Mouse (Mus musculus): ENCODE data around the gene Gm45140.

The Gm45140 gene

GRCm38 (mm10) chr6:87796251-87796880 lies 39.2 kb downstream of the Gm45140 start:
- DNase-seq: no peak

DNA sequence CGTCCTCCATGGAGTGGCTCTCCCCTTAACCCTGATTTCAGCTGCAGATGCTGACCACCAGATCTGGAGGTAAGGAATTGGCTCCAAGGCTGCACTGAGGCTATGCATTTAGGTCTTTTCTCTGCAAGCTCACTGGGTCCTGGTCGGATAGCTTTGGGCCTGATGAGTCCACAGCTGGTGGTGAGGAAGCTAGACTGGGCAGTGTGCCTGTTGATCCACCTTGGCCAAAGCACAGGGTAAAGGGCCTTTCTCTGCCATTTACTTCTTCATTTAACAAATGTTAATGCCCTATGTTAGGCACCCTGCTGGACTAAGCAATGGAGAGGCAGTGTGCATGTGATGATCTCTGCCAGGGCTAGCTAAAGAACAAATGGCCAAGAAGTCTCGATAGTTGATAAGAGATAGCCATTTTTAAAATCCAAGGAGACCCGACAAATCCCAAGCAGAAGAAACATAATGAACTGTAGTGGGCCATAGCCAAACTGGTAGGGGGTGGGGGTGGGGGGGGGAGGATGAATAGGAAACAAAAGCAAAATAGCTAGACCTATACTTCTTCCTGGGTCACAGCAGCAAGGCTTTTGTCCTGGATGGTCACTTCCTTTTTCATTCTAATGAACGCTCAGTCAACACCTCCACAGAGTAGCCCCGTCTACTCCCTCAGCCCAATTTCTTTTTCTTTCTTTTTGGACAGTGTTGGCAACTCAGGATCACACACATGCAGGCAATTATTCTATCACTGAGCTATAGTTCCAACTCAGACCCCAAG lies 40.0 kb downstream of the Gm45140 start:
- no peak for DNase-seq

DNA sequence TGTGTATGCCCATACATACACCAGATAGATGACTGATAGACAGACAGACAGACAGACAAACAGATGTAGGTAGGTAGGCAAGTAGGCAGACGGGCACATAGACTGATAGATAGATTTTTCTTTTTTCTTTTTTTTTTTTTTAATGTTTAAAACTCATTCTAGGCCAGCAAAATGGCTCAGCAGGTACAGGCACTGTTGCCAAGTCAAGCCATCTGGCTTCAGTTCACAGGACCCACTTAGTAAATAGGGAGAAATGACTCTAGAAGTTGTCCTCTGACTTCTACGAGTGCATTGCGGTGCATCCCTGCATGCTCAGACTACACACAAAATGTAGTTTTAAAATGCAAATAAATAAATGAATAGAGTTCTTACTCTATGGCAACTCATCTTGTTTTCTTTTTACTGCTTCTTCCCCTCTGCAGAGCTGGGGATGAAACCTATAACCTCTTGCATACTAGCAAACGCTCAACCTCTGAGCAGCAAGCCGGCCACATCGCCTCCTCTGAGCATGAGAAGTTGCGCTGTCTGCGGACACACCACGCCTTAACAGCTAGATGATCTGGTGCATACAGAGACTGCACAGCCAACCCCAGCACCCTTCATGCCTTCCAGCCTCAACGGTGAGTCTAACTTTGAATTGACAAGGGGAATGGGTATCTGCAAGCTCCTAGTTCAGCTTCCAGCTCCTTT lies 41.6 kb downstream of the Gm45140 start:
- no peak for DNase-seq

DNA sequence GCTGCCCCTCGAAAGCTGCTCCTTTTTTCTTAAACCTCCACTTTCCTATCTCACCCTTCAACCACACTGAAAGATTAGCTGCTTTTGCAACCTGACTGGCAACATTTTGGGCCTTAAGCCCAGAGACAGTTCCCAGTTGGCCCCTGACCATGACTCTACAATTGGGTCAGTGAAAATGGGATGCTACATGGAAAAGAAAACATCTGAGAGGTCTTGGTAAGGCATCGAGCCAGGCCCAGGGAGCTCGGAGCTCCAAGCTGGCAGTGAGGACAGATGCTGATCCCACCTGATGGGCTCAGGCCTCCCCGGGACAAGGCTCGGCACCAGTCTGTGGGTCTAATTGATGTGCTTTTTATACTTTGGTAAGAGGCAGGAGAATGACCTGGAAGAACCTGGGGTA lies 43.8 kb downstream of the Gm45140 start:
- no peak for DNase-seq

DNA sequence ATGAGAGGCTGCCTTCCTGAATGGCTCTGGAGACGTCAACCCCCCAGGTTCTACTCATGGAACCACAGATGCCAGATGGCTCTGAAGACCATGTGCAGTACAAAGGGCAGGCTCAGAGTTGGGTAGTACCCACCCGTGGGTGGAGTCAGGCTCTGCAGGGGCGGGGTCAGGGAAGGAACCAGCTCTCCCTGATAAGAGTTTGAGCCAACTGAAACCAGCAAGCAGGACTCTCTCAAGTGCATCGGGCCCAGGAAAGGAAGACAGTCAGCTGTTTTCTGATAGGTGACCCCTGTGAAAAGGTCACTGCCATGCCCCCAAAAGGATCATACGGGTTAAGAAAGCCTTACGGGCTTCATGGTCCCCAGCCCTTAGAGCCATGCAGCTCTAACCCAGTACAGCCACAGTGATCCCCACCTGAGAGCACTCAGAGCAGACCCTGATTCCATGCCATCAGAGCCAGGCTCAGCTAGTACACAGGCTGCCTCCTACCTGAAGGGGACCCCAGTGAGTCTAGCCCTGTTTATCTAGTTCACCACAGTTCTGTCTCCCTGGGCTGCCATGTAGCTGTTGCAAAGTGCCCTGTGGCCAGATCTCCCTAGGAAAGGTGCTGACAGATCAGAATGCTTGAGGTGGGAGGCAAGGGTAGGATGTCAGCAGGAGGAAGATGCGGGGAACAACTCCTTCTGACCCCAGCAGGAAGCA lies 44.7 kb downstream of the Gm45140 start:
- DNase-seq: no peak

GRCm38 (mm10) chr6:87789791-87790190 lies 45.8 kb downstream of the Gm45140 start:
- no peak for DNase-seq

DNA sequence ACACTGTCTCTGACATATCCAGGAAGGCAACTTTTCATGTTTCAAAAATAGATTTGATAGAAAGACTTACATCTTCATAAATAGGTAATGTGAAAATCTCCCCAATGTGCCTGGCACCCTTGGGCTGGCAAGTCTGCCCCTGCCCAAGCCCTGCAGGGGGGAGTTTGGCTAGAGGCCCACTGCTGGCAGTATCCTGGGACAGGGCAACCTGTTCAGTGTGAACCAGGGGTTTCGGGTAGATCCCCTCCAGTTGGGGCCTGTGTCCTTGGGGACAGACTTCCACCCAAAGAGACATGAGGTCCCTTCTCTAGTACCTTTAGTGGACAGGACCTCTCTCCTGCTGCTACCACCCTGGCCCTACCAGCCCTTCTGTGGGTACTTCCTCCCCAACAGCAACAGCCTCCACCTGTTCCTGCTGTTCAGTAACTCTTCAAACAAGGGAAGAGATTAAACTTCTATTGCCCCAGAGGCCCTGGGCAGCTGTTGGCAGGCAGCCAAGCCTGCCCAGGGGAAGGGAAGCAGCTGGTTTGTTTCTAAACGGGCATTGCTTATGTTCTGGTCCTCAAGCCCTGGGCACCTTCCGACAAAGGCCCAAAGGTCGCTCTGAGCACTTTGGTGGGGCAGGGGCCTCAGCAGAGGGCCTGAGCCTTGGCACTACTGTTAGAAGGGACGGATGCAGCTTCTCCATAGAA lies 46.6 kb downstream of the Gm45140 start:
- no peak for DNase-seq

GRCm38 (mm10) chr6:87788266-87788895 lies 47.2 kb downstream of the Gm45140 start:
- DNase-seq: no peak

DNA sequence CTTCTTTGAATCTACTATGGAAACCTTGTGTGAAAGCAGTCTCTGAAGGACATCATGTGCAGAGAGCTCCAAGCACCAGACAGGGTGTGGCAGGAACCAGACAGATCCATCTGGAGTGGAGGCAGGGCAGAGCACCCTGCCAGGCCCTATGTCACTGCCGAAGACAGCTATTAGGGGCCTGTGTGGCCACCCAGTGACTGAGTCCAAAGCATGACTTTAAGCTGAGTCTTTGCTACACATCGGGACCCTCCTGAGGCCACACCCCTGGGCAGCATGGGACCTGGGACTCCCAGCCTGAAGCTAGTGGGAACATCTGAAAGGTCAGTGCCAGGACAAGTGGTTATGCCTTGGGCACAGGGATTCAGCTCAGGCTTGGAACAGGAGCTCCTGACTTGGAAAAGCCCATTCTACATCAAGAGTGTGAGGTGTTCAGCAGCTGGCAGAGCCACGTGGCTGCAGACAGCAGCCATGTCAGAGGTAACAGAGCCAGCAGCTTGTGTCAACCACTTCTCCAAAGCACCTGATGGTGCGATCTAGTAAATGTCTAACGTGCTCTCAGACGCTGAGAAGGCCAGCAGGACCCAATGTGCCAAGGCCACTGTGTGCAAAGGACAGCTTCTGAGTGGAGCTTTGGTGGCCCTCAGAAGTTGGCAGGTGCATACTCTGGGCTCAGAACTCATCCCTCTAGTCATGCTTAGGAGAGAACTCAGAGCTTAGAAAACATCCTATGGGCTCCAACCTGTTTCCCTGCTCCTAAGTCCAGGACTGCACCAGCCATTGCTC lies 48.3 kb downstream of the Gm45140 start:
- no peak for DNase-seq

- no peak for DNase-seq
These were observed 49.0 kb downstream of the Gm45140 start for GRCm38 (mm10) chr6:87786621-87787020.

DNA sequence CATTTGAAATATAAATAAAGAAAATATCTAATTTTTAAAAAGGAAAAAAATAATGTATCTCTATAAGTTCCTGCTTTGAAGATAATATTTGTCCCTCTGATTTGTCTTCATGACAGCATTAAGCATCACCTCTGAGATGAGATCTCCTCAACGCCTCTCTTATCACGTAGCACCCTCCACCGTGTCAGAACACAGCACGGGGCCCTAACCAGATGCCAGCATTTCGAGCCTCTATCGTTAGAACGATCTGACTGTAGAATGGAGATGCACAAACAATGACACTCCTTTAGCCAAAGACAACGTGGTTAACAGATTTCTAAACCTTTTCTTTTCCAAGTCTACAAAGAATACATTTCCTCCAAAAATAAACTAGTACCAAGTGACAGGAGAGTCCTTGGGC lies 51.6 kb downstream of the Gm45140 start:
- DNase-seq: no peak

DNA sequence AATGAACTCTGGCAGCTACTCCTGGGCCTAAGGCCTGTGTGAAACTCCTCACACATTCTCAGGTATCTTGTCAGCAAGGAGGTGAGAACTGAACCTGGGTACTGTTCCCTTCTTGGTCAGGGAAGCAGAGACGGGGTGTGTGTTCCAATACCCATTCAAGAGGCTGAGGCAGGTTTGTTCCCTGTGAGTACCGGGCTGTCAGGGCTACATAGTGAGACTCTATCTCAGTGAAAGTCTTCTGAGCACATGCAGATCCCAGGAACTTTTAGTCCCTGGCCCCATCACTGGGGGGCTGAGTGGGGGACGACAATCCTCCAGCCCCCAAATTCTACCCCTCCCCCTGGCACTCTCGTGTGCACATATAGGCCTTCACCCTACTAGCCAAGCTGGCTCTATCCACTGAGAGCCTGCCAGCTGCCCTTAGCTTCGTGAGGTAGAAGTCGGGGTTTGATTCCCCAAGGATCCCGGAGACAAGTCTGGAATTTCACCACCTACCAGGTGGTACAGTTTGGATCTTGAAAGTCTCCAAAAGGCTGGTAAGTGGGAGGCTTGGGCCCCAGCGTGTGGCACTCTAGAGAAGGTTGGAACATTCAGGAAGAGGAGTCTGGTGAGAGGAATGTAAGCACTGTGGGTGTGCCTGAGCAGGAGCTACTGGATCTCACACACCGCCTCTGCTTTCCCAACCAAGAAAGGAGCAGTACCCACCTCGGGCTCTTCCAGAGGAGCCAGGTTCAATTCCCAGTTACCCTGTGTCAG lies 54.9 kb downstream of the Gm45140 start:
- DNase-seq: no peak

- DNase-seq: no peak
These were observed 56.1 kb downstream of the Gm45140 start for GRCm38 (mm10) chr6:87779174-87780165.

DNA sequence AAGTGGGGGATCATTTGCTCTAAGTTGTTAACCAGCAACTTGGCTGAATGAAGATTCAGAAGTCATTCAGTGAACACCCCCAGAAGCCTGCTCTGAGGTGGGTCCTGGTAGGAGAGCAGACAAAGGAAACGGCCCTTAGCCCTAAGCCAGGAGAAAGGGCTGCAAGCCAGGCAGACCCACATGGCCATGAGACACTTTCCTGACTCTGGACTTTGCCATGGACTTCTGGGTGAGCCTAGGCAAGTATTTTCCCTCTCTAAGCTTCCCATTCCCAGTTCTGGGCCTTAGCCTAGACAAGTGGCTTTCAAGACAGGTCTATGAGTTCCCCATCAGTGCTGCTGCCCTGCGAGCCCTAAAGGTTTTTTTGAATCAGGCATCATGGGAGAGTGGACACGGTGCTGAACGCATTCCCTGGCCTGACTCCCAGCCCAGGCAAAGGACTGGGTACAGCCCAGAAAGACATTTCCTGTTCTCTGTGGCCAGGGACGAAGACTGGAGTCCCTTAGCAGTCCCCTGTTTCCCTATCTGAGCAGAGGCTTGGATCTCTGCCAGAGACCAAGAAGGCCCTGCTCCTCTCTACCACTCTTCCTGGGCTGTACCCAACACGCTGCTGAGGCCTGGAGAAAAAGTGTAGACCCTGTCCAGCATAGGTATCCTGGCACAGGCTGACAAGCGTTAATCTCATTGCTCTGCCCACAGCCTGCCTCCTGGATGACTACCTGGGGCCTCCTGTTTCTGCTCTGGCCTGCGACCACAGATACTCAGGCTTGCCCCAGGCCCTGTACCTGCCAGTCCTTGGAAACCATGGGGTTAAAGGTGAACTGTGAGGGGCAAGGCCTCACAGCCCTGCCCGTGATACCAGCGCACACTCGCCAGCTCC lies 57.1 kb downstream of the Gm45140 start:
- no peak for DNase-seq

- no peak for DNase-seq
These were observed 57.8 kb downstream of the Gm45140 start, which contains the start of gene Gp9 for GRCm38 (mm10) chr6:87777842-87778241. TSS of gene Gp9 (plus strand) at chr6:87778072.

- DNase-seq: no peak
These were observed 58.9 kb downstream of the Gm45140 start for GRCm38 (mm10) chr6:87776663-87777062.

- DNase-seq: no peak
These were observed 59.9 kb downstream of the Gm45140 start for GRCm38 (mm10) chr6:87775588-87776245.

DNA sequence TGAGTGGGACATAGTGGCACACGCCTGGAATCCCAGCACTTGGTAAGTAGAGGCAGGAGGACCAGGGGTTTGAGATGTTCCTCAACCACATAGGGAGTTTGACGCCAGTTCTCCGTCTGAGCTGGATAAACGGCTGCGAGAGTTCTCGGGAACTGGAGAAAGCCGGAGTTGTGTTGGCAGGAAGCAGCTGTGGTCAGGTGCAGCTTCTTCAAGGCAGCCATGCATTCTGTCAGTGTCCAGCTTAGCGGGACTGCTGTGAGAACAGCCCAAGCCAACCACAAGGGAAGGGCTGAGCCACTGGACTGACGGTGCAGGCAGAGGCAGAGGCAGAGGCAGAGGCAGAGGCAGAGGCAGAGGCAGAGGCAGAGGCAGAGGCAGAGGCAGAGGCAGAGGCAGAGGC lies 60.7 kb downstream of the Gm45140 start:
- DNase-seq: no peak
